Mouse (Mus musculus): ENCODE measurements around the gene Magi1.

- no peak for TF ChIP-seq FLI1 (IDR thresholded peaks at IDR 0.05; ENCODE audit: low read length)
- no peak for TF ChIP-seq GATA1 (IDR thresholded peaks at IDR 0.05; ENCODE audit: borderline replicate concordance, low read length)
Observed at GRCm38 (mm10) chr6:93897512-93897911, 386.2 kb downstream of the Magi1 start.

All from megakaryocyte, embryonic 14.5 days (primary cell).